Mouse (Mus musculus) kidney, adult 2 months (tissue): Measurements from ENCODE around the gene Gsta4.

Source experiments
- CTCF ChIP-seq: fragments of 200-500 bp; conservative IDR thresholded peaks from 2 replicates; pipeline ENCODE4 v1.5.1; 2011; ENCODE audit warnings: low read depth, mild to moderate bottlenecking, control low read depth, low read length, moderate library complexity, mixed read lengths; ENCODE audit not compliant: insufficient read depth, insufficient read length
- POLR2A ChIP-seq: fragments of 200-500 bp; IDR thresholded peaks from one replicate; pipeline ENCODE4 v1.6.1; 2011; ENCODE audit warnings: low read depth, low read length, control low read depth

GRCm38 (mm10) chr9:78164741-78165140, 17.8 kb upstream of the Gsta4 start:
- no peak for TF ChIP-seq POLR2A
- TF ChIP-seq CTCF, result no peak
